Mouse (Mus musculus) liver, embryonic 14.5 days (tissue): ENCODE data around the gene Apol7e. TPM values are rescaled to one million over a fixed set of nuclear protein-coding genes. Genes with fewer than 3 reads are reported as not detected.
"Not testable (repeated sequence)": the region's sequence is repeated elsewhere in the genome, so short reads cannot be mapped to it uniquely, and the experiment has no call there.

ENCODE experiments used
- ATAC-seq: fragments of 200-750 bp; cut with Nextera tagmentation; 2 replicates; pipeline ENCODE4 v1.8.0; 2017; ENCODE audit warnings: moderate number of reproducible peaks, mild to moderate bottlenecking, moderate library complexity; ENCODE audit not compliant: insufficient read depth
- DNase-seq, 3 experiments: peaks; one replicate each; pipeline ENCODE4 v3.0.0-alpha.2; 2012 to 2013; ENCODE audit warnings: low read depth in 3 of 3, low spot score in 3 of 3
- H3K27ac ChIP-seq: fragments of 300-500 bp; sonication (generic); 2 replicates; pipeline ENCODE4 v1.5.1; 2014; ENCODE audit warnings: moderate library complexity, mild to moderate bottlenecking, control low read depth, inconsistent platforms
- H3K27me3 ChIP-seq: fragments of 300-500 bp; sonication (generic); 2 replicates; pipeline ENCODE4 v1.6.1; 2014; ENCODE audit warnings: mild to moderate bottlenecking, low read length, moderate library complexity; ENCODE audit not compliant: control insufficient read depth, insufficient read depth
- H3K36me3 ChIP-seq: fragments of 300-500 bp; sonication (generic); replicated peaks from 2 replicates; pipeline ENCODE4 v1.6.1; 2014; ENCODE audit warnings: low read depth; ENCODE audit not compliant: control insufficient read depth, insufficient read depth
- H3K4me1 ChIP-seq, 2 experiments: fragments of 200-500 bp in 1 of 2; fragments of 300-500 bp in 1 of 2; sonication (generic) in 1 of 2; replicated peaks; 2 replicates each; pipeline ENCODE4 v1.6.1; 2012 to 2014; ENCODE audit warnings: antibody characterized with exemption in 1 of 2, inconsistent platforms in 1 of 2, low read length in 1 of 2; ENCODE audit not compliant: control insufficient read depth in 2 of 2, insufficient read depth in 2 of 2
- H3K4me2 ChIP-seq: fragments of 300-500 bp; sonication (generic); 2 replicates; pipeline ENCODE4 v1.6.1; 2014; ENCODE audit warnings: low read depth, mild to moderate bottlenecking, control low read depth, moderate library complexity
- H3K4me3 ChIP-seq, 2 experiments: fragments of 200-500 bp in 1 of 2; fragments of 300-500 bp in 1 of 2; sonication (generic) in 1 of 2; 2 replicates each; pipeline ENCODE4 v1.5.1; 2012 to 2014; ENCODE audit warnings: low read depth in 2 of 2, low read length in 2 of 2, mild to moderate bottlenecking in 2 of 2, control low read depth in 1 of 2, inconsistent platforms in 1 of 2, moderate library complexity in 1 of 2; ENCODE audit not compliant: insufficient read depth in 1 of 2
- H3K9ac ChIP-seq: fragments of 300-500 bp; sonication (generic); replicated peaks from 2 replicates; pipeline ENCODE4 v1.6.1; 2014; ENCODE audit warnings: mild to moderate bottlenecking, control low read depth, moderate library complexity
- H3K9me3 ChIP-seq: fragments of 300-500 bp; sonication (generic); 2 replicates; pipeline ENCODE4 v1.6.1; 2016; ENCODE audit warnings: low read length, mixed read lengths; ENCODE audit not compliant: control insufficient read depth
- CTCF ChIP-seq: IDR thresholded peaks from 2 replicates; pipeline ENCODE4 v1.5.1; 2016; ENCODE audit warnings: antibody characterized with exemption, low read depth, control low read depth
- WGBS: fragments of 180-500 bp; shearing (Covaris S2); extraction: QIAGEN DNeasy Blood & Tissue Kit; methylation state at CpG from one replicate; pipeline ENCODE4 v1.1.7; 2014; ENCODE audit not compliant: insufficient replicate concordance; 5-methylcytosine and 5-hydroxymethylcytosine counted together
- polyA plus RNA-seq, 2 experiments: library from polyadenylated mRNA; depleted of rRNA in 1 of 2; stranded (reverse) in 1 of 2; unstranded in 1 of 2; fragments of >200 nt; fragmentation: Nextera tagmentation in 1 of 2; extraction: Ambion mirVana in 1 of 2; gene quantifications; 2 replicates each; pipeline versions ENCODE4 v1.2.1 to v1.2.3; 2012 to 2014

Apol7e gene
- polyA plus RNA-seq, 2 experiments, result 0.02 TPM; not detected in 1

DNA sequence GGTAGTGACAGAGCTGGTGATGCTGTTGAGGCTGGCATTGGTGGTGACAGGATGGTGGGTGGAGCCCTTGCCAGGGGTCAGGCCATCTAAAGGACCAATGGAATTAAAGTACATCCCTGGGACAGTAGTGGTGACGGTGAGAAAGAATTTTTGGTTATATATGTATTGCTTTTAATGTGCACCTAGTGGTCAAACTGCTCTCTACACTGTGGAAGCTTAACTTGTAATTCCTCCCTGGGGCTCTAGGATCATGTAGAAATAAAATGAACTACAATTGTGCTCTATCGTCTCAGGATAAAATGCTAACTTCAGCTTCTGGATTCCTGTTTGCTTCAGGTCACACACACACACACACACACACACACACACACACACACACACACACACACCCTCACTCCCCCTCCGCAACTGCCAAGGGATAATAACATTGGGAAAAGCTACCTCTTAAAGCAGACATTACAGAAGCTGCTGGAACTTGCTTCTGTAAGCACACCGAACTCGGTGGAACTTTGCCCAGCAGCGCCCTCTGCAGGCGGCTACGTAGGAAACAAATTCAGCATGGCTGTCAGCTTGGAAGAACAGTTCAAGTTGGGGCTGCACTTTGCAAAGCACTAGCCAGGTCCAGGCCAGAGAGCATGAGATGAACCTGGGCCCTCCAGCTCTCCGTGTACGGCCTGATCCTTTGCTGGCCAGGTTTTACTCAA is 25.7 kb downstream of the Apol7e start:
- H3K4me2 ChIP-seq, DNase-seq, H3K27ac ChIP-seq, H3K9ac ChIP-seq, H3K27me3 ChIP-seq, H3K4me1 ChIP-seq, H3K9me3 ChIP-seq, ATAC-seq, H3K4me3 ChIP-seq, H3K36me3 ChIP-seq: not testable (repeated sequence)
- 0 out of 2 replicates have a peak, but pooled peaks have one; percentile 10 for TF ChIP-seq CTCF
- 8% methylated on average over 2 of the region's 10 CpGs for WGBS

DNA sequence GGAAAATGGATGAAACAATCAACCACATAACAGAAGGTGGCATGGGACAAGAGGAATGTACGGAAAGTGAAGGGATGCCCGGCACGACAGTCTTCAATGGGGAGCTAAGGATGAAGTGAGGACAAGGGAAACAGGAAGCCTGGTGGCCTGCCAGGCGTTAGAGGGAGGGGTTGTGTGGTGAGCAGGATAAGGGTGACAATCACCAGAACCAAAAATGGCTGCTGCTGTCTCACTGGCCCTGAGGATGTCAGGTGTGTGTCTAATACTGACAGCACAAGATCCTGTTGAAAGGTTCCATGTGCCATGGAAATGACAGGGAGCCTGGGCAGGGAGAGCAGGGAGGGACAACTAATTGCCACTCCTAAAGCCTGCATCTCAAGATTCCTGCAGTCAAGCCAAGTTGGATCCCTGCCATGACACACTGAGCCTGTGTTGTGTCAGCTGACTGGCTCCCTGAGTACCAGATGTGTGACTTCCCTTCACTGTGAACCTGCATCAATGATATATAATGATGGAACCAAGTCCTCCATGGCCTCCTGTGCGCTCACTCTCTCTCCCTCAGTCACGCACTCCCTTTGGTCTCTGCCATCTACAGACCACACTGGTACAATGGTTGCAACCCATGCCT is 26.9 kb downstream of the Apol7e start:
- H3K4me2 ChIP-seq, H3K9ac ChIP-seq, H3K27ac ChIP-seq, H3K4me3 ChIP-seq, H3K27me3 ChIP-seq, H3K4me1 ChIP-seq, H3K9me3 ChIP-seq, ATAC-seq, DNase-seq, H3K36me3 ChIP-seq: not testable (repeated sequence)
- 53% methylated on average over 6 of the region's 6 CpGs for WGBS

DNA sequence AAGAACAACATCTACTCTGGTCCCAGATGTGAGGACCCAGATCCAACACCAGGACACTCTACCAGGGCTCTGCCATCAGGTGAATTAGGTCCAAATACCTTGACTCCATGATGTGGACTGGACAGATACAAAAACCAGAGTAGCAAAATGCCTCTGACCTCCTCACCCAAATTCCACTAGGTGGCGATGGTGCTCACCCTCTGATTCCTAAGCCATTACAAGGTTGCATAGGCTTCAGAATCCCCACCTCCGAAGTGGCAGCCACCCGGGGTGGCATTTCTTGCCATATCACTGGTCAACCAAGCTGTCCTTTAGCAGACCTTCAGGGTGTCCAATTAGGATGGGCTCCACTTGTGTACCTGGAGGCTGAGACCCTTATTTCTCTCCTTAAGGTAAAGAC is 28.5 kb downstream of the Apol7e start:
- 2% methylated on average over 3 of the region's 3 CpGs for WGBS
- H3K36me3 ChIP-seq, H3K27me3 ChIP-seq, H3K4me2 ChIP-seq, H3K9ac ChIP-seq, H3K4me3 ChIP-seq, DNase-seq, H3K9me3 ChIP-seq, H3K4me1 ChIP-seq, H3K27ac ChIP-seq, ATAC-seq: not testable (repeated sequence)
- TF ChIP-seq CTCF, result peak; percentile 67

DNA sequence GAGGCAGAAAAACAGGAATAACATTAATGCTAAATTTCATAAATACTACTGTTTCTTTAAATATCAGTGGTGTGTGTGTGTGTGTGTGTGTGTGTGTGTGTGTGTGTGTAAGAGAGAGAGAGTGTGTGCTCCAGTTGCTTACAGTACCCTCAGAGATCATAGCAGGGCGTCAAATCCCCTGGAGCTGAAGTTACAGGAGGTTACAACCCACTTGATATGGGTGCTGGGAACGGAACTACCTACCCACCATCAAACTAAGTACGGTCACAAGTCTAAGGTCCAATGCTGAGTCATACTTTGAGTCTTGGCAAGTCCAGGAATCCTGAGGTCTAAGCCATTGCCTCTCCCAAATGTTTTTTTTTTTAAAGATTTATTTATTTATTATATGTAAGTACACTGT is 29.1 kb downstream of the Apol7e start:
- H3K27me3 ChIP-seq, ATAC-seq, H3K4me1 ChIP-seq, H3K36me3 ChIP-seq, H3K27ac ChIP-seq, H3K4me3 ChIP-seq, H3K4me2 ChIP-seq, H3K9ac ChIP-seq, DNase-seq, H3K9me3 ChIP-seq: not testable (repeated sequence)
- 51% methylated on average over 3 of the region's 3 CpGs for WGBS

DNA sequence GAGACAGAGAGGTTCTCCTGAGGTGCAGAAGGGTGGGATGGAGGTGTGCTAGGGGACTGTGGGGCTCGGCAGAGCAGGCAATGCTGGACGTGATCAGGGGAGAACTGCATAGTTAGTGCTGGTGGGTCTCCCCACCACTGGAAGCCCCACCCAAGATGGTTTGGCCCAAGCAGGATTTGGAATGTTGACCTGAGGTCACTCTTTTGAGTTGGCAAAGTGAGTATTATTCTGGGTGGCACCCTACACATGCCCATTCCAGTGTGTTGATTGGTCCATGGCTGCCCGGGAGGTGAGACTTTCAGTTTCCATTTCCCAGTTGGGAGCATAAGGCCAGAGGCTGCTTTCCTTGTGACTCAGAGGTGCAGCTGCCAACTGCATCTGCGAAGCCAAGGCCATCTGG is 30.1 kb downstream of the Apol7e start, which contains the start of gene Apol9b:
Gene Apol9b, plus strand, starts transcription at position 301 of the 400 bp plus-strand sequence.
- H3K27me3 ChIP-seq, H3K4me1 ChIP-seq, H3K36me3 ChIP-seq, H3K4me3 ChIP-seq, DNase-seq, ATAC-seq, H3K27ac ChIP-seq, H3K4me2 ChIP-seq, H3K9me3 ChIP-seq, H3K9ac ChIP-seq: not testable (repeated sequence)
- 50% methylated on average over 1 of the region's 4 CpGs for WGBS
